Mouse (Mus musculus) heart, adult 11 months (tissue): ENCODE results near the gene Med13l.

Experiments used
- DNase-seq: peaks from one replicate; pipeline ENCODE4 v3.0.0; 2022

Gene Med13l

GRCm38 (mm10) chr5:118704148-118704547 lies 143.7 kb downstream of the Med13l start:
- peak; percentile 90 for DNase-seq

DNA sequence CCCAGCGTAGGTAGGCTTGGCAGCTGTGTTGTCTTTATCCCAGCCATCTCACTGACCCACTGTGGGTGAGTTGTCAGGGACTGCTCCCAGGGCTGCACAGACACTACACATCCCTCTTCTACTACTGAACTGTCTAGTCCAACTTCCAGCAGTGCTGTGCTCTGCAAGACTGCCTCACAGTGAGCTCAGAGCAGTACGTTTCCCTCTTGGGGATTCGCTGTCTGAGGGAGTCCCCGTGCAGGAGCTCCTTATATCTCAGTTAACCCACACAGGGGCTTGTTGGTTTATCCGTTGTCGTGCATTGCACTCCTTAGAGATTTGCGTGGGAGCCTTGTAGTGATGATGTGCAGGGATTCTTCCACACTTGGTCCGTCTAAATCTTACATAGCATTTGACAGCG lies 144.5 kb downstream of the Med13l start:
- DNase-seq = peak; percentile 84

DNA sequence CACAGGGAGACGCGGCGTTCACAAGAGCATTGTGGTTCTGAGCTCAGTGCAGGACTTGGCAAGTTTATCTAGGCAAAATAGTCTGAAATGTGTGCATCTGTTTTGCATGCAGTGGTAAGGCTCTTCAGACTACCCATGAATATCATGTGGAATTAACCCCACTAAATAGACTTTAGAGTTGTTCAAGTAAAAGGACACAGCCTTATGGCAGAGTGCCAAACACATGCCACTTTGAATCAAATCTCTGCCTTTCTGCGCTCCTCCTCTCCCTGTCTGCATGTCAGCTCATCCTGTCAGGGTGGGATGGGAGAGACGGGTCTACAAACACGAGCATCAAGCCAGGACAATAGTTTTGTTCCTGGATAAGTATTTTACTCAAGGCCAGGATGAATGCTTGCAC lies 145.5 kb downstream of the Med13l start:
- DNase-seq = no peak

- no peak for DNase-seq
Observed at GRCm38 (mm10) chr5:118706414-118706813, 145.9 kb downstream of the Med13l start.

- DNase-seq = no peak
Observed at GRCm38 (mm10) chr5:118707501-118707900, 147.0 kb downstream of the Med13l start.

DNA sequence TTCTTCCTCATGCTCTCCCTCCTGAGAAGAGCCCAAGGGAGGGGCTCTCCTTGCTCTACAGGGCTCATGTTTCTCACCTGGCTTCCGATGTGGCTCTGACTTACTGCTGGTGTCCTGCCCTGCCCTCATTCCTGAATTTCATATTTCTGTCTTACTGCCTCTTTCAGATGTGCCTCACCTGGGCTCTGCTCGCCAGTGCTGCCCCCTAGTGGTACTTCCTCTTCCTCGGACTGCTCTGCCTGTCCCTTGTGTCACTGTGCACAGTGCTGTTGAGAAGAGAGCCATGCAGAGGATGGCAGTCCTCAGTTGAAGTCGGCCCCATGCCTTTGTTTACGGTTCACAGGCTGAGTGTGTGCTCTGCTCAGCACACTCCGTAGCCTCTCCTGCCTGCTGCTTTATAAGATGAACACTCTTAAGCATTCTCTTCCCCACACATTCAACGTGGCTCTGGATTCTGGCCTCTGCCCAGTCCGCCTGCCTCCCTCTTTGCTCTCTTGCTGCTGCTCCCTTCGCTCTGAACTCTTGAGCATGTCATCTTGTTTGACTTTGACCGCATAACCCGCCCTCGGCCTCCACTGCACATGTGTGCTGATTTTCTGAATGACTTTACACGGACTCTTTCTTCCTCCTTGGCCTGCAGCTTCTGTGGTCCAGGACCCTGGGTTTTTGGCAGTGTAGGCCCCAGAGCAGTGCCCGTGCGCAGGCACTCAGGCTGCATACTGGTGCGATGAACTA lies 147.9 kb downstream of the Med13l start:
- peak; percentile 94 for DNase-seq

DNA sequence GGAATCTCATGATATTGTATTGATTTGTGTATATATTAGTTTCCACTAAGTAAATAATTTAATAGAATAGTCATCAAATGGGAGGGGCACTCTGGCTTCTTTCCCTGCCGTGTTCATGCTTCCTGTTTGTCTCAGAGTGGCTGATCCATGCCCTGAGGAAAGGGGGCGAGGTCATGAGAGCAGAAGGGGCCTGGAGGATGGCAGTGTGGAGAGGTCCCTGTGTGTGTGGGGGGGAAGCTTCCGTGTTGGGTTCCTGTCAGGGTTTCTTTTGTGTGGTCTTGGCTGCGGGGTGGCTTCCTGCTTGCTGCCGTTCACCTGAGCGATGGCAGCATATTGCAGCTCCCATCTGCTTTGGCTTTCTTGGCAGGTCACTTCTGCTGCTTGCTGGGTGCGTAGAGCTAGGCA lies 149.4 kb downstream of the Med13l start:
- DNase-seq = peak; percentile 93

GRCm38 (mm10) chr5:118715518-118715917 lies 155.0 kb downstream of the Med13l start:
- no peak for DNase-seq

DNA sequence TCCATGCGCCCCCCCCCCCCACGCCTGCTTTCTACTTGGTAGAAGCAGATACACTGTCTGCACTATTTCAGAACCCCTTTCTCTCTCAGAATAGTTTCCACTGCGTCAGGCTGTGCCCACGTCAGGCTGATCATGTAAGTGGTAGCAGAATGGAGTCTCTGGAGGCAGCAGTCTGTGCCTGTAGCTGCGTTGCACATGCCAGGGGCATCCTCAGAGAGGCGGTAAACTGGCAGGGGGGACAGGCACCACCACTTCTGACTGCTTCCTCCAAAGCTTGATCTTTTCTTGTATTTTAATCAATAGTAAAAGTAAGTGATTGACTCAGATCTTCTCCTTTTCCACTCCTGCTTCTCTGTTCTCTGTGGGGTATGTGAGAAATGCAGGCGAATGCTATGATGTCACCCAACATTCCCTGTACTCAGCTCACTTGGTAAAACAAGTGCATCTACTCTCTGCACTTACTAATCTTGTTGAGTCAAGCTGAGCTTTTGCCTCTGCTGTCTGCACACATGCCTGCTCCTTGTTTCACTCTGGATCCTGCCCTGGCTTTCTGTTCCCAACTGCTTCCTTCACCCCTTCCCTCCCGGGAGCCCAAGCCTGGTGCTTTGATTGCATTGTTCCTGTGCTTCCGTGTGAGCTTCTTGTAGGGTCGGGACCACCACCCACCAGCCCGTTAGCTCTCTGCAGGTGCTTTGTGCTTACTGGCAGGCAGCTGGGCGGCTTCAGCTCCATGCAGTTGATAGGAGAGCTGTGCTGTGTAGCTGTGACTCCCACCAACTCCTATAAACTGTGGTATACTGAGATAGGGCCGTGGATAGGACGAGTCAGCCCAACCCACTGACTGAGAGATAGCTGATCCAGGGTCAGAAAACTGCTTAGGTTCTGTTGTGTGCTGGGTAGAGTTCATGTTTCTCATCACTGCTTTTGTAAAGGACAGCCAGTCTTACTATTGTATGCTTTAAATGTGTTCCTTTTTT lies 156.1 kb downstream of the Med13l start:
- DNase-seq = no peak

- no peak for DNase-seq
Observed at GRCm38 (mm10) chr5:118717456-118717855, 157.0 kb downstream of the Med13l start.

DNA sequence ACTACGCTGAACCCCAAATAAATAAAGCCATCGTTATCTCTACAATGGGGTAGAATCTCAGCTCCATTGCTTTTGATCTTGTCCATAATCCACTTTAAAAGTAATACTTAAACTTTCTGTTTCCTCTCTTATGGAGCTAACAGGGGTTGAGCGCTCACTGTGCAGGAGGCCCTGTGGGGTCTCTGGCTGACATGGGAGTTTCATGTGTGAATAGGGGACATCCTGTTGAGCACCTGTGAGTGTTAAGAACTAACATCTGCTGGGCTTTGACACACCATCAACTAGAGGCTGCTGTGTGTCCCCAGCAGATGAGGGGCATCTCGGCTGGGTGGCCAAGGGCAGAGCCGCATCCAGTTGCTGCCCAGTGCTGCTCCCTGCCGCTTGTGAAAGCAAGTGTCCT lies 157.6 kb downstream of the Med13l start:
- DNase-seq = no peak

DNA sequence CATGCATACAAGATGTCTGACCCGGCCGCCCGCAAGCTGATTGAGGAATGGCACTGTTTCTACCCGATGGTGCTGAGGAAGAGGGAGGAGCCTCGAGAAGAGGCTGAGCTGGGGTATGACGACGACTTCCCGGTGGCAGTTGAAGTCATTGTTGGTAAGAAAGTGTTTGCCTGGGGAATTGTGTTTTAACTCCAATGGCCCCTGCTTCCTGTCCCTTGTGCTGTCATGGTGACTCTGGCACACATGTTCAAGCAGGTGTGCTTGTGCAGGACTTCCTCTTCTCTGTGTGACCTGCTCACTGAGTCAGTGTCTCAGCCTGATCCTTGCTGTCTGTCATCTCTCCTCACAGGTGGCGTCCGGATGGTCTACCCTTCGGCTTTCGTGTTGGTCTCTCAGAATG lies 160.9 kb downstream of the Med13l start:
- DNase-seq = no peak

DNA sequence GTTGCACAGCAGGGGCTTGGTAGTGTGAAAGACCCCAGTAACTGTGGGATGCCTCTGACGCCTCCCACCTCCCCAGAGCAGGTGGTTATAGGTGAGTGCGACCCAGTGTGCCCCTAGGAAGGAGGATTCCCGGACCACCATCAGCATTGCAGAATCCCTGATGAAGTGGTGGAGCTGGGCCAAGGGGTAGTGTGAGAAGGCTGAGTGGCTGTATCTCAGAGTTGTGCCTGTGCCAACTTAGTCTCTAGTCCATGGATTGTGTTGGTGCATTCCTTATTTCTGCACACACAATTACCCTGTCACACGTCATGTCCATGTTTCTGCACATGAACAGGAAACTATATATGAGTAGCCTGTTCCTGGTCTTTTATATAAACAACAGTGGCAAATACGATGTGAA lies 161.4 kb downstream of the Med13l start:
- no peak for DNase-seq

DNA sequence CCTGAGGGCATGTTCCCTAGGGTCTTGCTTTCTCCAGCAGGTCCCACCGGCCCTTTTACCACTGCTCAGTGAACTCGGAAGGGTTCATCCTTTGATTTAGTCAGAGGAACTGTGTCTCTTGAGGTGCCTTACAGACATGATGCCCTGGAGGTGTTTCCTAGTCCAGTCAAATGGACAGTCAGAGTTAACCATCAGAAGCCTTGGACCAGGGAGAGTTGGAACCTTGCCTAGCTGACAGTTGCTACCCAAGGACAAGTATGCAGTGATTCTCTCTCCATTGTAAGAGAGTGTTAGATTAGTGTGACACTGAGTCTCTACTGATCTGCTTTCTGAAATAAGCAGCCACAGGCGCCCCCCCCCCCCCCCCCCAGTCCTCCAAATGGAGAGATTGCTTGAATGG lies 162.0 kb downstream of the Med13l start:
- DNase-seq = no peak

GRCm38 (mm10) chr5:118725425-118725824 lies 164.9 kb downstream of the Med13l start:
- no peak for DNase-seq

- DNase-seq = no peak
Observed at GRCm38 (mm10) chr5:118725886-118726505, 165.5 kb downstream of the Med13l start.

DNA sequence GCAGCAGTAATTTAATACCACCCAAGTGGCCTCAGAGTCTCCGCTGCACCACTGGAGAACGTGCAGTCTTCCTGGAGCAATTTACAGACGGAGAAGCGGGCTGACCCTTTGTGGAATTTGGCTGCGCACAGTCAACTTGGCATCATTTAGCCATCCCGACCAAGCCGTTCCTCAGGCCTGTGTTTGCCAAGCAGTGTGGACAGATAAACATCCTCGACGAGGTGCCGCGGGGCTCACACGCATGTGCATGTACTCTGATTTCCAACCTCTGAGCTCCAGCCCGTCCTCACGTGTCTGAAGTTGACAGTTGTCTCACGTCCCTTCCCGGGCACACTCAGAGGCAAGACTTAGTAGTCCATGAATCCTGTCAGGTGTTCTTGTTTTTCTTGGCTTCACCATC lies 166.9 kb downstream of the Med13l start:
- DNase-seq = no peak

DNA sequence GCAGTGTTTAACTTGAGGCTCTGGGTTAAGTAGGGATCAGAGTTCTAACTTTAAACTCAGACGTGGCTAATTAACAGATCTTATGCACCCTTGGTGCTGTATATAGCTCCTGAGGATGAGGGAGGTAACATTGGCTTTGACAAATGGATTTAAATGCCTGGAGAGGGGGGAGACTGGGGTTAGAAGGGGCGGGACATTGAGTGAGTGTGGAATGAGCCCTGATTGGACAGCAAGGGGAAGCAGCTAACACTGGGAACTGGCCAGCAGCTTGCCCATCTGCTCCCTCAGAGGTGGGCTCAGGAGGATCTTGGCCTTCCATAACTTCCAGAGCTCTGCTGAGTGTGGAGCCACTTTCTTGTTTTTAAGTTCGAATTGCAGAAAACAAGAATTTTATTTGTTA lies 171.7 kb downstream of the Med13l start:
- no peak for DNase-seq

- DNase-seq = no peak
Observed at GRCm38 (mm10) chr5:118732651-118733050, 172.2 kb downstream of the Med13l start.

DNA sequence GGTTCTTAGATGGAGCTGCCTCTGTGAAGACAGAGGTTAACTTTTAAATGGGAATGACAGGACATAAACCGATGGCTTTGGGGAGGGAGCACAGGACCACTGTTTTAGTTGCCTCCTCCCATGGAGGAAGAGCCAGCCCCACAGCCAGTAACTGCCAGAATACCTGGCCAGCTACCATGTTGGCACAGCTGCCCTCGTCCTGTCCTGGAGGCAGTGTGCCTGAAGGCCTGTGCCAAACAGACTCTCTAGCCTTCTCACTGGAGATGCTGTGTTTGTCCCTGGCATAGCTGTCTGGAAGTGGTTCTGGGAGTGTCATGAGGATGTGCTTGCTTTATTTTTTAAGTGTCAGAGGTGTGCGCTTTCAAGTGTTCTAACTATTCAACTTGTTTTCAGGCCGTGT lies 173.1 kb downstream of the Med13l start:
- DNase-seq = no peak

GRCm38 (mm10) chr5:118734455-118734854 lies 174.0 kb downstream of the Med13l start:
- DNase-seq = no peak

DNA sequence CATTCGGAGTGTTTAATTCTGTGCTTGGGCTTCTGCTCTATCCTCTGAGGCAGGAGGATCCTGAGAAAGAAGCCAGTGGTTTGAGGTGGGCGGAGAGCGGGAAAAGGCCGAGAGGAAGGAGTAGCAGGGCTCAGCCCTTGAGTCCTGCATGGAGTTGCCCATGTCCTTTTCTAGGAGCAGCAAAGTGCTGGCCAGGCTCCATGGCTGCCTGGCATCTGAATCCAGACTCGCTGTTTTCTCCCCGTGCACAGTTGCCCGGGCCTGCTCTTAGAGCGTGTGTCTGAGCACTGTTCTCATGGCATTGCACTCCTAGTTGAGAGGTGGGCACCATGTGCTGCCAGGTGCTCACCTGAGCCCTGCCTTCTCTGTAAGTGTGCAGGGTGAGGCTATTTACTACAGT lies 175.3 kb downstream of the Med13l start:
- DNase-seq = no peak

DNA sequence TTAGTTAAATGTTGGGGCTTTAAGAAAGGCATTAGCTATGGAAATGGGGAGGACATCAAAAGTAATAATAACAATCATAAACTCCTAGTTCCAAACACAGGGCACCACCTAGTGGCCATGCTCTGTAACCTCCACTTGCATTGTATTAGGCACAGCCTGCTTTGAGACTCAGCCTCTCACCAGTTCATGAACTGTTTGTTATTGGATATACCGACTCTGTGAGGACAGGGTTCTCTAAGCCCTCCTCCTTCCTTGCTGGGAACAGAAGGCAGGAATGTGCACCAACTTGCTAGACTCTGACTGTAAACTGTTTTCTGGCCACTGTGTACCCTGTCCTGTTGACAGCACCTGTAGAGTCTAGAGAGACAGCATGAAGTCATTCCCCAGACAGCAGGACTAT lies 177.1 kb downstream of the Med13l start:
- DNase-seq = no peak

DNA sequence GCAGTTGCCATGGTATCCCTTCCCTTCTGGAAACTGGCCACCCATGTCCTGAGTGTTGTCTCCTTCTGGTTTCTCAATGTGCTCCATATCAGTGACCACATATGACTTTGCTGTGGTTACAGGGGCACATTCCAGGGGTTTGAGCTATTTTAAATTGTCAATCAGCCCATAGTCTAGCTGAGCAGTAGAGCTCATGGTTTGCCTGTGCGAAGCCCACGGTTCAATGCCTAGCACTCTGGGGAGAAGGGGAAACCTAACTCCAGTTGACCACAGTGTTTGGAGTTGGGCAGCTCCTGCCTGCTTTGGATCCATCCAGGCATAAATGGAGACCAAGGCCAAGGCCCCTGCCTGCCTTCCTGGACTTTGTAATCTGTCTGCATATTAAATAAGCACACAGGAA lies 182.6 kb downstream of the Med13l start:
- DNase-seq = no peak
